Mouse (Mus musculus) MEL (cell line): ENCODE results near the gene Tnfrsf1a. TPM values are rescaled to one million over a fixed set of nuclear protein-coding genes. Genes with fewer than 3 reads are reported as not detected.

Experiments
- DNase-seq: peaks from one replicate; pipeline ENCODE4 v3.0.0; 2011; ENCODE audit warnings: low read depth, low spot score
- H3K27ac ChIP-seq: 2 replicates; pipeline ENCODE4 v1.5.1; 2012; ENCODE audit warnings: low read depth, mild to moderate bottlenecking, control low read depth, low read length, moderate library complexity; ENCODE audit not compliant: control insufficient read depth
- H3K27me3 ChIP-seq, 2 experiments: fragments of 150-350 bp in 1 of 2; sonication (generic) in 1 of 2; 2 replicates each; pipeline ENCODE4 v1.6.1; 2012; ENCODE audit warnings: low read length in 2 of 2, mild to moderate bottlenecking in 2 of 2, improper control_type of control experiment in 1 of 2, moderate library complexity in 1 of 2; ENCODE audit not compliant: insufficient read depth in 2 of 2, control insufficient read depth in 1 of 2
- H3K36me3 ChIP-seq, 2 experiments: 2 replicates each; pipeline ENCODE4 v1.6.1; 2012 to 2014; ENCODE audit warnings: low read length in 2 of 2, improper control_type of control experiment in 1 of 2, inconsistent platforms in 1 of 2, mild to moderate bottlenecking in 1 of 2; ENCODE audit not compliant: insufficient read depth in 2 of 2, control insufficient read depth in 1 of 2
- H3K4me1 ChIP-seq, 2 experiments: fragments of 150-350 bp in 1 of 2; sonication (generic) in 1 of 2; 2 replicates each; pipeline ENCODE4 v1.6.1; 2012; ENCODE audit warnings: low read length in 2 of 2, improper control_type of control experiment in 1 of 2, mild to moderate bottlenecking in 1 of 2; ENCODE audit not compliant: insufficient read depth in 2 of 2, control insufficient read depth in 1 of 2
- H3K4me3 ChIP-seq, 2 experiments: fragments of 150-350 bp in 1 of 2; sonication (generic) in 1 of 2; 2 replicates each; pipeline ENCODE4 v1.5.1; 2012; ENCODE audit warnings: low read depth in 2 of 2, low read length in 2 of 2, mild to moderate bottlenecking in 2 of 2, moderate library complexity in 2 of 2, control low read depth in 1 of 2, improper control_type of control experiment in 1 of 2; ENCODE audit not compliant: control insufficient read depth in 1 of 2, insufficient read depth in 1 of 2
- H3K79me2 ChIP-seq: 2 replicates; pipeline ENCODE4 v1.6.1; 2012; ENCODE audit warnings: mild to moderate bottlenecking, low read length, moderate library complexity; ENCODE audit not compliant: control insufficient read depth, poor library complexity, insufficient read depth
- H3K9ac ChIP-seq: 2 replicates; pipeline ENCODE4 v1.6.1; 2012; ENCODE audit warnings: low read depth, mild to moderate bottlenecking, control low read depth, low read length, moderate library complexity; ENCODE audit not compliant: control insufficient read depth, poor library complexity, severe bottlenecking
- H3K9me3 ChIP-seq: fragments of 150-350 bp; sonication (generic); replicated peaks from 2 replicates; pipeline ENCODE4 v1.6.1; 2012; ENCODE audit warnings: mild to moderate bottlenecking, low read length, improper control_type of control experiment, moderate library complexity; ENCODE audit not compliant: insufficient read depth
- BHLHE40 ChIP-seq: IDR thresholded peaks from 2 replicates; pipeline ENCODE4 v1.6.1; 2012; ENCODE audit warnings: low read depth, mild to moderate bottlenecking, inconsistent platforms, low read length, improper control_type of control experiment, borderline replicate concordance
- CHD2 ChIP-seq: IDR thresholded peaks from 2 replicates; pipeline ENCODE4 v1.6.1; 2011; ENCODE audit warnings: low read length, improper control_type of control experiment
- E2F4 ChIP-seq: IDR thresholded peaks from 2 replicates; pipeline ENCODE4 v1.6.1; 2011; ENCODE audit warnings: low read depth, low read length, improper control_type of control experiment, borderline replicate concordance
- EP300 ChIP-seq, 2 experiments: IDR thresholded peaks; 2 replicates each; pipeline ENCODE4 v1.6.1; 2011; ENCODE audit warnings: improper control_type of control experiment in 2 of 2, low read length in 2 of 2, low read depth in 1 of 2, mild to moderate bottlenecking in 1 of 2
- MAFK ChIP-seq: IDR thresholded peaks from 2 replicates; pipeline ENCODE4 v1.6.1; 2011; ENCODE audit warnings: low read depth, mild to moderate bottlenecking, low read length, improper control_type of control experiment, borderline replicate concordance
- MAX ChIP-seq: IDR thresholded peaks from 2 replicates; pipeline ENCODE4 v1.6.1; 2011; ENCODE audit warnings: low read length, improper control_type of control experiment
- MXI1 ChIP-seq: IDR thresholded peaks from 2 replicates; pipeline ENCODE4 v1.6.1; 2011; ENCODE audit warnings: mild to moderate bottlenecking, low read depth, low read length, improper control_type of control experiment
- NRF1 ChIP-seq: IDR thresholded peaks from 2 replicates; pipeline ENCODE4 v1.6.1; 2014; ENCODE audit warnings: low read depth, mild to moderate bottlenecking, inconsistent platforms, low read length, improper control_type of control experiment, moderate library complexity; ENCODE audit not compliant: poor library complexity, insufficient read depth, severe bottlenecking
- POLR2A ChIP-seq, 2 experiments: IDR thresholded peaks; 2 replicates each; pipeline ENCODE4 v1.6.1; 2011 to 2012; ENCODE audit warnings: low read length in 2 of 2, mild to moderate bottlenecking in 2 of 2, control low read depth in 1 of 2, improper control_type of control experiment in 1 of 2, low read depth in 1 of 2, moderate library complexity in 1 of 2; ENCODE audit not compliant: control insufficient read depth in 1 of 2, insufficient read depth in 1 of 2, poor library complexity in 1 of 2
- POLR2AphosphoS5 ChIP-seq: IDR thresholded peaks from 2 replicates; pipeline ENCODE4 v1.6.1; 2012; ENCODE audit warnings: low read depth, borderline replicate concordance, mild to moderate bottlenecking, inconsistent platforms, low read length, moderate library complexity, mixed read lengths
- RAD21 ChIP-seq: IDR thresholded peaks from 2 replicates; pipeline ENCODE4 v1.6.1; 2011; ENCODE audit warnings: mild to moderate bottlenecking, low read depth, low read length, improper control_type of control experiment
- SIN3A ChIP-seq: IDR thresholded peaks from 2 replicates; pipeline ENCODE4 v1.6.1; 2012; ENCODE audit warnings: low read length, improper control_type of control experiment, inconsistent platforms
- TAL1 ChIP-seq: IDR thresholded peaks from 2 replicates; pipeline ENCODE4 v1.6.1; 2012; ENCODE audit warnings: mild to moderate bottlenecking, inconsistent platforms, low read length, moderate library complexity, mixed read lengths
- TBP ChIP-seq: IDR thresholded peaks from 2 replicates; pipeline ENCODE4 v1.8.0; 2011; ENCODE audit warnings: low read depth, low read length, improper control_type of control experiment
- TCF12 ChIP-seq: IDR thresholded peaks from 2 replicates; pipeline ENCODE4 v1.6.1; 2014; ENCODE audit warnings: low read depth, mild to moderate bottlenecking, inconsistent platforms, low read length, improper control_type of control experiment, moderate library complexity
- UBTF ChIP-seq: IDR thresholded peaks from 2 replicates; pipeline ENCODE4 v1.6.1; 2012; ENCODE audit warnings: low read depth, mild to moderate bottlenecking, inconsistent platforms, low read length, improper control_type of control experiment, moderate library complexity, borderline replicate concordance; ENCODE audit not compliant: insufficient read depth
- USF2 ChIP-seq, 2 experiments: IDR thresholded peaks; 2 replicates each; pipeline ENCODE4 v1.6.1; 2011 to 2012; ENCODE audit warnings: improper control_type of control experiment in 2 of 2, low read length in 2 of 2, borderline replicate concordance in 1 of 2, inconsistent platforms in 1 of 2, low read depth in 1 of 2, mild to moderate bottlenecking in 1 of 2; ENCODE audit not compliant: insufficient read depth in 1 of 2
- ZC3H11A ChIP-seq: IDR thresholded peaks from 2 replicates; pipeline ENCODE4 v1.6.1; 2012; ENCODE audit warnings: low read depth, mild to moderate bottlenecking, inconsistent platforms, low read length, improper control_type of control experiment
- polyA plus RNA-seq, 2 experiments: library from polyadenylated mRNA; stranded (reverse) in 1 of 2; unstranded in 1 of 2; fragments of >175 nt in 1 of 2; fragments of >200 nt in 1 of 2; gene quantifications; 2 replicates each; pipeline versions ENCODE4 v1.2.1 to v1.2.4; 2012; ENCODE audit warnings: low replicate concordance in 2 of 2, low read depth in 1 of 2; ENCODE audit not compliant: insufficient read length in 2 of 2, insufficient read depth in 1 of 2, missing spikeins in 1 of 2
- total RNA-seq: library from RNA; depleted of rRNA; stranded (reverse); fragments of 300-350 nt; gene quantifications from 2 replicates; pipeline ENCODE4 v1.2.3, GENCODE M21; 2012

Gene Tnfrsf1a
- total and polyA plus RNA-seq, 3 experiments, result 22.0 to 43.4 TPM; not detected in 1

- Histone ChIP-seq H3K4me3 (no peak overlapping the region), H3K79me2 (no peaks in the 10 kb centered on the region), H3K9me3 (no peaks in the 10 kb centered on the region), H3K4me1 (no peaks in the 10 kb centered on the region), H3K36me3 (no peaks in the 10 kb centered on the region), H3K27me3 (peaks cover 3 to 13% of the 10 kb centered on the region in 2 experiments; a peak in 3 of 4 replicates), H3K9ac (no peak overlapping the region), H3K27ac (no peak overlapping the region)
- DNase-seq, result no peak
- TF ChIP-seq SIN3A (no peak), MAFK (no peak), MXI1 (no peak), UBTF (no peak), E2F4 (no peak), CHD2 (no peak), ZC3H11A (no peak), TCF12 (no peak), POLR2A (IDR thresholded peaks at IDR 0.05; ENCODE audit: control insufficient read depth in 1 of 2, insufficient read depth in 1 of 2, low read depth in 1 of 2, low read length in 2 of 2, poor library complexity in 1 of 2) (no peak)
These were observed 25.6 kb upstream of the Tnfrsf1a start for GRCm38 (mm10) chr6:125323547-125323946.

- H3K4me3 ChIP-seq, result no peak overlapping the region
- DNase-seq, result no peak
- TF ChIP-seq NRF1 (no peak), RAD21 (no peak), EP300 (IDR thresholded peaks at IDR 0.05; ENCODE audit: low read depth in 1 of 2, low read length in 2 of 2) (no peak), POLR2A (IDR thresholded peaks at IDR 0.05; ENCODE audit: control insufficient read depth in 1 of 2, insufficient read depth in 1 of 2, low read depth in 1 of 2, low read length in 2 of 2, poor library complexity in 1 of 2) (no peak), POLR2AphosphoS5 (no peak), TCF12 (no peak), USF2 (IDR thresholded peaks at IDR 0.05; ENCODE audit: borderline replicate concordance in 1 of 2, insufficient read depth in 1 of 2, low read depth in 1 of 2, low read length in 2 of 2) (no peak), TAL1 (no peak), MAX (no peak), BHLHE40 (no peak), TBP (no peak)
- TF ChIP-seq, all 39 proteins: peak for 0
- Histone ChIP-seq H3K79me2 (no peaks in the 10 kb centered on the region), H3K9ac (no peak overlapping the region), H3K9me3 (no peaks in the 10 kb centered on the region), H3K36me3 (no peaks in the 10 kb centered on the region), H3K27ac (no peak overlapping the region), H3K27me3 (peaks cover 3 to 11% of the 10 kb centered on the region in 2 experiments), H3K4me1 (no peaks in the 10 kb centered on the region)
These were observed 23.8 kb upstream of the Tnfrsf1a start for GRCm38 (mm10) chr6:125325337-125325736.
